Mouse (Mus musculus) forebrain, embryonic 14.5 days (tissue): ENCODE results near the gene Fbxl3. TPM values are rescaled to one million over a fixed set of nuclear protein-coding genes. Genes with fewer than 3 reads are reported as not detected.

Source experiments
- ATAC-seq: fragments of 200-750 bp; cut with Nextera tagmentation; 2 replicates; pipeline ENCODE4 v1.8.0; 2017; ENCODE audit warnings: mild to moderate bottlenecking, moderate library complexity
- DNase-seq: peaks from one replicate; pipeline ENCODE4 v3.0.0-alpha.2; 2015; ENCODE audit warnings: low spot score
- H3K27ac ChIP-seq: fragments of 300-500 bp; sonication (generic); 2 replicates; pipeline ENCODE4 v1.5.1; 2014; ENCODE audit warnings: low read depth, mild to moderate bottlenecking, control low read depth, low read length, moderate library complexity
- H3K27me3 ChIP-seq: fragments of 300-500 bp; sonication (generic); replicated peaks from 2 replicates; pipeline ENCODE4 v1.6.1; 2014; ENCODE audit warnings: low read length, control low read depth, mixed read lengths; ENCODE audit not compliant: control insufficient read depth, insufficient read depth
- H3K36me3 ChIP-seq: fragments of 300-500 bp; sonication (generic); 2 replicates; pipeline ENCODE4 v1.6.1; 2014; ENCODE audit warnings: low read length, control low read depth; ENCODE audit not compliant: control insufficient read depth, insufficient read depth
- H3K4me1 ChIP-seq: fragments of 300-500 bp; sonication (generic); 2 replicates; pipeline ENCODE4 v1.6.1; 2014; ENCODE audit warnings: antibody characterized with exemption, low read length, control low read depth; ENCODE audit not compliant: control insufficient read depth, insufficient read depth
- H3K4me2 ChIP-seq: fragments of 300-500 bp; sonication (generic); 2 replicates; pipeline ENCODE4 v1.6.1; 2014; ENCODE audit warnings: mild to moderate bottlenecking, control low read depth, low read length
- H3K4me3 ChIP-seq: fragments of 300-500 bp; sonication (generic); 2 replicates; pipeline ENCODE4 v1.5.1; 2014; ENCODE audit warnings: low read depth, low read length, control low read depth
- H3K9ac ChIP-seq: fragments of 300-500 bp; sonication (generic); 2 replicates; pipeline ENCODE4 v1.6.1; 2014; ENCODE audit warnings: mild to moderate bottlenecking, low read length, control low read depth, moderate library complexity
- H3K9me3 ChIP-seq: fragments of 300-500 bp; sonication (generic); replicated peaks from 2 replicates; pipeline ENCODE4 v1.6.1; 2016; ENCODE audit warnings: low read length, control low read depth, mixed read lengths; ENCODE audit not compliant: control insufficient read depth
- WGBS: fragments of 180-500 bp; shearing (Covaris S2); extraction: QIAGEN DNeasy Blood & Tissue Kit; methylation state at CpG from one replicate; pipeline ENCODE4 v1.1.7; 2014; 5-methylcytosine and 5-hydroxymethylcytosine counted together
- polyA plus RNA-seq: library from polyadenylated mRNA; unstranded; fragments of >200 nt; fragmentation: Nextera tagmentation; extraction: Ambion mirVana; gene quantifications from 2 replicates; pipeline ENCODE4 v1.2.1, GENCODE M21; 2014

Fbxl3 gene
- polyA plus RNA-seq = 26.9 and 28.1 TPM in 2 replicates

- H3K4me3 ChIP-seq = peak within 1 kb of the TSS; percentile 86
- peak within 1 kb of the TSS; percentile 72 for H3K4me2 ChIP-seq
- DNase-seq (peak; percentile 88), ATAC-seq (peak; percentile 87)
- no peaks in the 10 kb centered on the region for H3K9me3 ChIP-seq
- peak within 1 kb of the TSS; percentile 98 for H3K27ac ChIP-seq
- peaks cover 17% of the 10 kb centered on the region for H3K4me1 ChIP-seq
- H3K9ac ChIP-seq = peak within 1 kb of the TSS; percentile 99
- H3K27me3 ChIP-seq = no peaks in the 10 kb centered on the region
- under 1% methylated on average over 87 of the region's 88 CpGs for WGBS
- peaks cover 9% of the 10 kb centered on the region; the same call in 1 of the 2 replicates for H3K36me3 ChIP-seq
Observed at GRCm38 (mm10) chr14:103099238-103099933, at the start of gene Fbxl3. TSS of gene Fbxl3 (minus strand) at chr14:103099566.

- H3K9me3 ChIP-seq = no peaks in the 10 kb centered on the region
- H3K36me3 ChIP-seq = peaks cover 71% of the 10 kb centered on the region
- H3K4me1 ChIP-seq = no peaks in the 10 kb centered on the region
- H3K4me2 ChIP-seq = no peak overlapping the region
- DNase-seq = peak; percentile 8
- H3K4me3 ChIP-seq = no peak overlapping the region
- no peaks in the 10 kb centered on the region for H3K27me3 ChIP-seq
- H3K9ac ChIP-seq = no peak overlapping the region
- no peak overlapping the region for H3K27ac ChIP-seq
- 87% methylated on average over 2 of the region's 2 CpGs for WGBS
- no peak for ATAC-seq
Observed at GRCm38 (mm10) chr14:103131991-103132390, 32.6 kb upstream of the Fbxl3 start.

GRCm38 (mm10) chr14:103125756-103126155 lies 26.4 kb upstream of the Fbxl3 start:
- H3K36me3 ChIP-seq = peaks cover 72% of the 10 kb centered on the region
- no peak overlapping the region for H3K9ac ChIP-seq
- no peaks in the 10 kb centered on the region for H3K27me3 ChIP-seq
- H3K27ac ChIP-seq = no peak overlapping the region
- H3K9me3 ChIP-seq = no peaks in the 10 kb centered on the region
- no peaks in the 10 kb centered on the region for H3K4me1 ChIP-seq
- WGBS = 84% methylated on average over 6 of the region's 6 CpGs
- H3K4me3 ChIP-seq = no peak overlapping the region
- no peak for ATAC-seq
- H3K4me2 ChIP-seq = no peak overlapping the region
- no peak for DNase-seq

GRCm38 (mm10) chr14:103114994-103115670 lies 15.8 kb upstream of the Fbxl3 start:
- ATAC-seq (no peak), DNase-seq (no peak)
- H3K4me2 ChIP-seq = no peak overlapping the region
- no peaks in the 10 kb centered on the region for H3K9me3 ChIP-seq
- H3K4me3 ChIP-seq = no peak overlapping the region
- H3K27ac ChIP-seq = no peak overlapping the region
- no peaks in the 10 kb centered on the region for H3K4me1 ChIP-seq
- H3K36me3 ChIP-seq = peaks cover 61% of the 10 kb centered on the region
- 96% methylated on average over 3 of the region's 3 CpGs for WGBS
- H3K27me3 ChIP-seq = no peaks in the 10 kb centered on the region
- no peak overlapping the region for H3K9ac ChIP-seq

- H3K36me3 ChIP-seq = peaks cover 44% of the 10 kb centered on the region
- no peak overlapping the region for H3K27ac ChIP-seq
- 90% methylated on average over 3 of the region's 3 CpGs for WGBS
- no peak overlapping the region for H3K4me3 ChIP-seq
- no peaks in the 10 kb centered on the region for H3K9me3 ChIP-seq
- H3K4me1 ChIP-seq = no peaks in the 10 kb centered on the region
- DNase-seq = peak; percentile 52
- H3K27me3 ChIP-seq = no peaks in the 10 kb centered on the region
- H3K9ac ChIP-seq = no peak overlapping the region
- no peak overlapping the region for H3K4me2 ChIP-seq
- no peak; the same call in 1 of the 2 replicates for ATAC-seq
Observed at GRCm38 (mm10) chr14:103112606-103113363, 13.4 kb upstream of the Fbxl3 start.

- 90% methylated on average over 4 of the region's 4 CpGs for WGBS
Observed at GRCm38 (mm10) chr14:103109971-103110370, 10.6 kb upstream of the Fbxl3 start.

GRCm38 (mm10) chr14:103106301-103106700 lies 6.9 kb upstream of the Fbxl3 start:
- 93% methylated on average over 2 of the region's 2 CpGs for WGBS
- H3K4me3 ChIP-seq = no peak overlapping the region
- H3K4me1 ChIP-seq = no peaks in the 10 kb centered on the region
- H3K27ac ChIP-seq = no peak overlapping the region
- H3K9me3 ChIP-seq = no peaks in the 10 kb centered on the region
- no peak overlapping the region for H3K4me2 ChIP-seq
- ATAC-seq (no peak), DNase-seq (no peak)
- no peaks in the 10 kb centered on the region for H3K27me3 ChIP-seq
- no peaks in the 10 kb centered on the region for H3K36me3 ChIP-seq
- no peak overlapping the region for H3K9ac ChIP-seq

More at GRCm38 (mm10) chr14:103109971-103110370, 10.6 kb upstream of the Fbxl3 start:
- H3K4me2 ChIP-seq = no peak overlapping the region
- H3K4me3 ChIP-seq = no peak overlapping the region
- H3K4me1 ChIP-seq = no peaks in the 10 kb centered on the region
- H3K9ac ChIP-seq = no peak overlapping the region
- no peaks in the 10 kb centered on the region for H3K27me3 ChIP-seq
- H3K36me3 ChIP-seq = peaks cover 20% of the 10 kb centered on the region
- DNase-seq = no peak
- no peak overlapping the region for H3K27ac ChIP-seq
- H3K9me3 ChIP-seq = no peaks in the 10 kb centered on the region
- ATAC-seq = no peak

- Histone ChIP-seq H3K27ac (no peak overlapping the region), H3K27me3 (no peaks in the 10 kb centered on the region), H3K4me3 (no peak overlapping the region), H3K4me1 (peaks cover 3% of the 10 kb centered on the region), H3K9me3 (no peaks in the 10 kb centered on the region), H3K9ac (no peak overlapping the region), H3K36me3 (no peaks in the 10 kb centered on the region), H3K4me2 (no peak overlapping the region)
- no peak for DNase-seq
- no peak for ATAC-seq
- 86% methylated on average over 10 of the region's 10 CpGs for WGBS
Observed at GRCm38 (mm10) chr14:103102731-103103335, 3.5 kb upstream of the Fbxl3 start.
